Mouse (Mus musculus): ENCODE data around the gene Prcd. TPM values are rescaled to one million over a fixed set of nuclear protein-coding genes. Genes with fewer than 3 reads are reported as not detected.

Prcd gene
- total RNA-seq, 1 experiment, result 2.0 TPM

- no peak overlapping the region for H3K4me3 ChIP-seq (ENCODE audit: insufficient read depth in 1 of 2, low read depth in 1 of 2, low read length in 2 of 2, poor library complexity in 1 of 2, severe bottlenecking in 1 of 2)
- no peaks in the 10 kb centered on the region for H3K9me3 ChIP-seq (ENCODE audit: control insufficient read depth, insufficient read depth, low read depth, low read length)
- no peaks in the 10 kb centered on the region for H3K36me3 ChIP-seq (ENCODE audit: control insufficient read depth, insufficient read depth, low read length, poor library complexity, severe bottlenecking)
- TF ChIP-seq HCFC1 (IDR thresholded peaks at IDR 0.05; ENCODE audit: borderline replicate concordance, insufficient read depth, low read length) (no peak), CHD2 (IDR thresholded peaks at IDR 0.05; ENCODE audit: low read depth, low read length) (no peak), MAFK (IDR thresholded peaks at IDR 0.05; ENCODE audit: insufficient read depth, low read depth, low read length) (no peak), ZNF384 (IDR thresholded peaks at IDR 0.05; ENCODE audit: low read depth, low read length) (no peak), ZC3H11A (IDR thresholded peaks at IDR 0.05; ENCODE audit: borderline replicate concordance, low read depth, low read length) (no peak)
- in situ Hi-C loops (cut with MboI; ENCODE audit: low sequenced_read_pairs in 2 of 2, unreplicated experiment in 2 of 2), result loop anchor here (10.0 to 25.0 kb wide), 2 partner anchors 167 to 169 kb away; no protein-coding TSS in a partner anchor
- no peak for DNase-seq (ENCODE audit: low read depth, low spot score)
- H3K4me1 ChIP-seq (ENCODE audit: control insufficient read depth in 2 of 2, insufficient read depth in 2 of 2, low read length in 2 of 2, poor library complexity in 1 of 2), result peaks cover 0 to 11% of the 10 kb centered on the region in 2 experiments; a peak in 1 of 4 replicates
- no peak overlapping the region for H3K9ac ChIP-seq (ENCODE audit: insufficient read depth, low read depth, low read length, poor library complexity, severe bottlenecking)
- no peak overlapping the region for H3K27ac ChIP-seq (ENCODE audit: insufficient read depth, low read depth, low read length, poor library complexity, severe bottlenecking)
These were observed 7.8 kb upstream of the Prcd start for GRCm38 (mm10) chr11:116645446-116646110.

- no peak for TF ChIP-seq CHD2 (IDR thresholded peaks at IDR 0.05; ENCODE audit: low read depth, low read length)
- no peak for TF ChIP-seq MAFK (IDR thresholded peaks at IDR 0.05; ENCODE audit: insufficient read depth, low read depth, low read length)
- no peak for TF ChIP-seq HCFC1 (IDR thresholded peaks at IDR 0.05; ENCODE audit: borderline replicate concordance, insufficient read depth, low read length)
- no peak for TF ChIP-seq ZNF384 (IDR thresholded peaks at IDR 0.05; ENCODE audit: low read depth, low read length)
- no peak for TF ChIP-seq ZC3H11A (IDR thresholded peaks at IDR 0.05; ENCODE audit: borderline replicate concordance, low read depth, low read length)
- in situ Hi-C loops (cut with MboI; ENCODE audit: low sequenced_read_pairs in 2 of 2, unreplicated experiment in 2 of 2), result loop anchor here (10.0 to 25.0 kb wide), 2 partner anchors 166 to 169 kb away; no protein-coding TSS in a partner anchor
- no peaks in the 10 kb centered on the region for H3K9me3 ChIP-seq (ENCODE audit: control insufficient read depth, insufficient read depth, low read depth, low read length)
- no peak overlapping the region for H3K4me3 ChIP-seq (ENCODE audit: insufficient read depth in 1 of 2, low read depth in 1 of 2, low read length in 2 of 2, poor library complexity in 1 of 2, severe bottlenecking in 1 of 2)
- H3K27ac ChIP-seq (ENCODE audit: insufficient read depth, low read depth, low read length, poor library complexity, severe bottlenecking), result no peak overlapping the region
- no peaks in the 10 kb centered on the region for H3K36me3 ChIP-seq (ENCODE audit: control insufficient read depth, insufficient read depth, low read length, poor library complexity, severe bottlenecking)
- no peak overlapping the region for H3K9ac ChIP-seq (ENCODE audit: insufficient read depth, low read depth, low read length, poor library complexity, severe bottlenecking)
- no peak for DNase-seq (ENCODE audit: low read depth, low spot score)
- H3K4me1 ChIP-seq (ENCODE audit: control insufficient read depth in 2 of 2, insufficient read depth in 2 of 2, low read length in 2 of 2, poor library complexity in 1 of 2), result peaks cover 0 to 11% of the 10 kb centered on the region in 2 experiments; a peak in 1 of 4 replicates
These were observed 7.2 kb upstream of the Prcd start for GRCm38 (mm10) chr11:116646136-116646535.

GRCm38 (mm10) chr11:116646771-116647170 is 6.6 kb upstream of the Prcd start:
- no peak overlapping the region for H3K9ac ChIP-seq (ENCODE audit: insufficient read depth, low read depth, low read length, poor library complexity, severe bottlenecking)
- no peak for DNase-seq (ENCODE audit: low read depth, low spot score)
- H3K4me1 ChIP-seq (ENCODE audit: control insufficient read depth in 2 of 2, insufficient read depth in 2 of 2, low read length in 2 of 2, poor library complexity in 1 of 2), result peaks cover 0 to 11% of the 10 kb centered on the region in 2 experiments; a peak in 1 of 4 replicates
- H3K4me3 ChIP-seq (ENCODE audit: insufficient read depth in 1 of 2, low read depth in 1 of 2, low read length in 2 of 2, poor library complexity in 1 of 2, severe bottlenecking in 1 of 2), result no peak overlapping the region
- H3K27ac ChIP-seq (ENCODE audit: insufficient read depth, low read depth, low read length, poor library complexity, severe bottlenecking), result no peak overlapping the region
- H3K9me3 ChIP-seq (ENCODE audit: control insufficient read depth, insufficient read depth, low read depth, low read length), result no peaks in the 10 kb centered on the region
- in situ Hi-C loops (cut with MboI; ENCODE audit: low sequenced_read_pairs in 2 of 2, unreplicated experiment in 2 of 2), result loop anchor here (10.0 to 25.0 kb wide), 2 partner anchors 166 to 168 kb away; no protein-coding TSS in a partner anchor
- no peaks in the 10 kb centered on the region for H3K36me3 ChIP-seq (ENCODE audit: control insufficient read depth, insufficient read depth, low read length, poor library complexity, severe bottlenecking)
- no peak for TF ChIP-seq MAFK (IDR thresholded peaks at IDR 0.05; ENCODE audit: insufficient read depth, low read depth, low read length)
- TF ChIP-seq HCFC1 (IDR thresholded peaks at IDR 0.05; ENCODE audit: borderline replicate concordance, insufficient read depth, low read length), result no peak
- no peak for TF ChIP-seq ZC3H11A (IDR thresholded peaks at IDR 0.05; ENCODE audit: borderline replicate concordance, low read depth, low read length)
- no peak for TF ChIP-seq ZNF384 (IDR thresholded peaks at IDR 0.05; ENCODE audit: low read depth, low read length)
- no peak for TF ChIP-seq CHD2 (IDR thresholded peaks at IDR 0.05; ENCODE audit: low read depth, low read length)

DNA sequence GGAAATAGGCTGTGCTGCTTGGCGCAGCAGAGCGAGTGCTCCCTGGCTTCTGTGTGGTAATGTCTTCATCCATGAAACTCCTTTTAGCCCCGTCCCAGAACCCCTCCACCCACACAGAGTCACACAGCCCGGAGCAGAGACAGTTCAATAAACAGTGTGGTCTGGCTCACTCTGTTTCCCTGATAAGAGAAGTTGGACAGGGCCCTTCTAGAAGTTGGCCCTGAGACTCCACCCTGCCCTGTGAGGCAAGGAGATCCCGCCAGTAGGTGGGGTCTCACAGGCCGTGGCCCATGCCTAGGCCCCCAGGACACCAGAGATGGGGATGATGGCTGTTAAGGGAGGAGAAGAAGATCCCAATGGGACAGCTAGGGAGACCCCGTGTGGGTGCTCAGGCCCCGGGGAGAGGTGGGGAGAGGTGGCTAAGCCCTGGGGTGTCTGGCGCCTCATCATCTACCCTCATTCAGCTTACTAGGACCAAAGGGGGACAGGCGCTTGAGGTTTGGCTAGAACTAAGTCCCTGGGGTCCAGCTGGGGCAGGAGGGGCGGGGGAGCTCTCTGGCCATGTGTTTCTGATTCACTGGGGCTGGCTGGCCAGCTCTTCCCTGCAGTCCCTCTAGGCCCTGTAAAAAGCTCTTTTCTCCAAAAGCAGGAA is 5.9 kb upstream of the Prcd start:
- no peak overlapping the region for H3K9ac ChIP-seq (ENCODE audit: insufficient read depth, low read depth, low read length, poor library complexity, severe bottlenecking)
- H3K4me3 ChIP-seq (ENCODE audit: insufficient read depth in 1 of 2, low read depth in 1 of 2, low read length in 2 of 2, poor library complexity in 1 of 2, severe bottlenecking in 1 of 2), result no peak overlapping the region
- H3K27ac ChIP-seq (ENCODE audit: insufficient read depth, low read depth, low read length, poor library complexity, severe bottlenecking), result no peak overlapping the region
- in situ Hi-C loops (cut with MboI; ENCODE audit: low sequenced_read_pairs in 2 of 2, unreplicated experiment in 2 of 2), result loop anchor here (10.0 to 25.0 kb wide), 2 partner anchors 165 to 167 kb away; no protein-coding TSS in a partner anchor
- DNase-seq (ENCODE audit: low read depth, low spot score), result no peak
- TF ChIP-seq MAFK (IDR thresholded peaks at IDR 0.05; ENCODE audit: insufficient read depth, low read depth, low read length) (no peak), ZC3H11A (IDR thresholded peaks at IDR 0.05; ENCODE audit: borderline replicate concordance, low read depth, low read length) (no peak), ZNF384 (IDR thresholded peaks at IDR 0.05; ENCODE audit: low read depth, low read length) (no peak), HCFC1 (IDR thresholded peaks at IDR 0.05; ENCODE audit: borderline replicate concordance, insufficient read depth, low read length) (no peak)
- H3K4me1 ChIP-seq (ENCODE audit: control insufficient read depth in 2 of 2, insufficient read depth in 2 of 2, low read length in 2 of 2, poor library complexity in 1 of 2), result peaks cover 0 to 12% of the 10 kb centered on the region in 2 experiments; a peak in 1 of 4 replicates
- no peaks in the 10 kb centered on the region for H3K36me3 ChIP-seq (ENCODE audit: control insufficient read depth, insufficient read depth, low read length, poor library complexity, severe bottlenecking)
- no peaks in the 10 kb centered on the region for H3K9me3 ChIP-seq (ENCODE audit: control insufficient read depth, insufficient read depth, low read depth, low read length)
